Mouse (Mus musculus) heart, embryonic 12.5 days (tissue): ENCODE results near the gene Cyth2. TPM values are rescaled to one million over a fixed set of nuclear protein-coding genes. Genes with fewer than 3 reads are reported as not detected.

Source experiments
- ATAC-seq: fragments of 200-750 bp; cut with Nextera tagmentation; 2 replicates; pipeline ENCODE4 v1.8.0; 2017; ENCODE audit warnings: moderate TSS enrichment, moderate library complexity; ENCODE audit not compliant: insufficient number of reproducible peaks, low FRiP score
- H3K27ac ChIP-seq: fragments of 300-500 bp; sonication (generic); 2 replicates; pipeline ENCODE4 v1.5.1; 2016; ENCODE audit warnings: mild to moderate bottlenecking, moderate library complexity; ENCODE audit not compliant: poor library complexity, severe bottlenecking
- H3K27me3 ChIP-seq: fragments of 300-500 bp; sonication (generic); replicated peaks from 2 replicates; pipeline ENCODE4 v1.6.1; 2016; ENCODE audit warnings: mild to moderate bottlenecking, moderate library complexity
- H3K36me3 ChIP-seq: fragments of 300-500 bp; sonication (generic); 2 replicates; pipeline ENCODE4 v1.6.1; 2016; ENCODE audit warnings: mild to moderate bottlenecking, moderate library complexity
- H3K4me1 ChIP-seq: fragments of 300-500 bp; sonication (generic); replicated peaks from 2 replicates; pipeline ENCODE4 v1.6.1; 2016; ENCODE audit warnings: mild to moderate bottlenecking
- H3K4me2 ChIP-seq: fragments of 300-500 bp; sonication (generic); 2 replicates; pipeline ENCODE4 v1.6.1; 2016; ENCODE audit warnings: mild to moderate bottlenecking, moderate library complexity
- H3K4me3 ChIP-seq: fragments of 300-500 bp; sonication (generic); 2 replicates; pipeline ENCODE4 v1.5.1; 2016; ENCODE audit warnings: mild to moderate bottlenecking
- H3K9ac ChIP-seq: fragments of 300-500 bp; sonication (generic); 2 replicates; pipeline ENCODE4 v1.6.1; 2016; ENCODE audit warnings: mild to moderate bottlenecking, moderate library complexity
- H3K9me3 ChIP-seq: fragments of 300-500 bp; sonication (generic); replicated peaks from 2 replicates; pipeline ENCODE4 v1.6.1; 2016; ENCODE audit warnings: mild to moderate bottlenecking, moderate library complexity
- WGBS: fragments of 180-500 bp; shearing (Covaris S2); methylation state at CpG from one replicate; pipeline ENCODE4 v1.1.7; 2016; 5-methylcytosine and 5-hydroxymethylcytosine counted together
- polyA plus RNA-seq: library from polyadenylated mRNA; unstranded; fragments of >200 nt; fragmentation: Nextera tagmentation; extraction: Ambion mirVana; gene quantifications from 2 replicates; pipeline ENCODE4 v1.2.1, GENCODE M21; 2016

Cyth2 gene
- polyA plus RNA-seq, result 108 and 115 TPM in 2 replicates

- Histone ChIP-seq H3K36me3 (peaks cover 40% of the 10 kb centered on the region), H3K4me1 (peaks cover 28% of the 10 kb centered on the region), H3K27ac (peak within 1 kb of the TSS; percentile 100), H3K9ac (peak within 1 kb of the TSS; percentile 98), H3K4me3 (peak within 1 kb of the TSS; percentile 94), H3K4me2 (peak within 1 kb of the TSS; percentile 82), H3K27me3 (peaks cover 15% of the 10 kb centered on the region), H3K9me3 (no peaks in the 10 kb centered on the region)
- peak; percentile 99 for ATAC-seq
- 0% methylated on average over 79 of the region's 92 CpGs for WGBS
Measured at GRCm38 (mm10) chr7:45813787-45814779, at the start of gene Cyth2. Gene Cyth2 (minus strand): TSS chr7:45814581.

GRCm38 (mm10) chr7:45862804-45863203 lies 48.4 kb upstream of the Cyth2 start:
- Histone ChIP-seq H3K27me3 (peaks cover 59% of the 10 kb centered on the region), H3K9me3 (no peaks in the 10 kb centered on the region), H3K9ac (no peak overlapping the region), H3K27ac (no peak overlapping the region), H3K36me3 (no peaks in the 10 kb centered on the region), H3K4me2 (no peak overlapping the region), H3K4me3 (no peak overlapping the region), H3K4me1 (peaks cover 16% of the 10 kb centered on the region)
- no peak for ATAC-seq
- WGBS, result 79% methylated on average over 7 of the region's 7 CpGs

GRCm38 (mm10) chr7:45859008-45859407 lies 44.6 kb upstream of the Cyth2 start:
- Histone ChIP-seq H3K9ac (no peak overlapping the region), H3K4me1 (peaks cover 15% of the 10 kb centered on the region), H3K9me3 (no peaks in the 10 kb centered on the region), H3K27me3 (peaks cover 83% of the 10 kb centered on the region), H3K27ac (no peak overlapping the region), H3K4me2 (no peak overlapping the region), H3K36me3 (no peaks in the 10 kb centered on the region), H3K4me3 (no peak overlapping the region)
- ATAC-seq, result no peak
- WGBS, result 54% methylated on average over 4 of the region's 4 CpGs

- Histone ChIP-seq H3K4me2 (peak overlapping the region; percentile 79), H3K4me1 (peaks cover 15% of the 10 kb centered on the region), H3K27ac (no peak overlapping the region), H3K4me3 (peak overlapping the region; percentile 42), H3K9ac (peak overlapping the region; percentile 50), H3K36me3 (no peaks in the 10 kb centered on the region), H3K9me3 (no peaks in the 10 kb centered on the region), H3K27me3 (peaks cover 76% of the 10 kb centered on the region)
- peak; percentile 37; the same call in 1 of the 2 replicates for ATAC-seq
- WGBS, result under 1% methylated on average over 30 of the region's 30 CpGs
Measured at GRCm38 (mm10) chr7:45856950-45857901, 42.8 kb upstream of the Cyth2 start.

GRCm38 (mm10) chr7:45853089-45853488 lies 38.7 kb upstream of the Cyth2 start:
- no peak for ATAC-seq
- Histone ChIP-seq H3K27ac (no peak overlapping the region), H3K4me2 (no peak overlapping the region), H3K9ac (no peak overlapping the region), H3K4me3 (no peak overlapping the region), H3K4me1 (peaks cover 15% of the 10 kb centered on the region), H3K27me3 (peaks cover 60% of the 10 kb centered on the region), H3K36me3 (no peaks in the 10 kb centered on the region), H3K9me3 (no peaks in the 10 kb centered on the region)
- 79% methylated on average over 12 of the region's 12 CpGs for WGBS

GRCm38 (mm10) chr7:45850661-45851060 lies 36.3 kb upstream of the Cyth2 start:
- ATAC-seq, result no peak
- Histone ChIP-seq H3K27ac (no peak overlapping the region), H3K9ac (no peak overlapping the region), H3K36me3 (no peaks in the 10 kb centered on the region), H3K4me1 (no peaks in the 10 kb centered on the region), H3K4me2 (no peak overlapping the region), H3K4me3 (no peak overlapping the region), H3K27me3 (peaks cover 43% of the 10 kb centered on the region), H3K9me3 (no peaks in the 10 kb centered on the region)
- WGBS, result 44% methylated on average over 3 of the region's 3 CpGs

- H3K27ac ChIP-seq, result no peak overlapping the region
- ATAC-seq, result no peak
- H3K9ac ChIP-seq, result no peak overlapping the region
- H3K36me3 ChIP-seq, result no peaks in the 10 kb centered on the region
- H3K4me2 ChIP-seq, result no peak overlapping the region
- no peak overlapping the region for H3K4me3 ChIP-seq
- H3K27me3 ChIP-seq, result peaks cover 42% of the 10 kb centered on the region
- no peaks in the 10 kb centered on the region for H3K4me1 ChIP-seq
- H3K9me3 ChIP-seq, result no peaks in the 10 kb centered on the region
- WGBS, result 30% methylated on average over 6 of the region's 6 CpGs
Measured at GRCm38 (mm10) chr7:45848447-45849027, 34.2 kb upstream of the Cyth2 start.

- H3K9me3 ChIP-seq, result peaks cover 7% of the 10 kb centered on the region; the same call in 1 of the 2 replicates
- no peak overlapping the region for H3K4me3 ChIP-seq
- H3K4me2 ChIP-seq, result no peak overlapping the region
- no peaks in the 10 kb centered on the region for H3K4me1 ChIP-seq
- H3K27ac ChIP-seq, result no peak overlapping the region
- WGBS, result 78% methylated on average over 10 of the region's 10 CpGs
- no peak overlapping the region for H3K9ac ChIP-seq
- no peaks in the 10 kb centered on the region for H3K36me3 ChIP-seq
- ATAC-seq, result no peak
- peaks cover 54% of the 10 kb centered on the region for H3K27me3 ChIP-seq
Measured at GRCm38 (mm10) chr7:45842950-45843744, 28.8 kb upstream of the Cyth2 start.

- Histone ChIP-seq H3K4me3 (peak overlapping the region; percentile 52), H3K4me1 (peaks cover 22% of the 10 kb centered on the region), H3K9me3 (peaks cover 7% of the 10 kb centered on the region; the same call in 1 of the 2 replicates), H3K4me2 (peak overlapping the region; percentile 69), H3K36me3 (peaks cover 4% of the 10 kb centered on the region; the same call in 1 of the 2 replicates), H3K9ac (peak overlapping the region; percentile 35; the same call in 1 of the 2 replicates), H3K27ac (no peak overlapping the region), H3K27me3 (peaks cover 61% of the 10 kb centered on the region)
- ATAC-seq, result no peak
- 2% methylated on average over 26 of the region's 31 CpGs for WGBS
Measured at GRCm38 (mm10) chr7:45833924-45834323, 19.5 kb upstream of the Cyth2 start.
